Mouse (Mus musculus) WW6 (cell line): ENCODE results near the gene Adh1.

Experiments
- DNase-seq: peaks from one replicate; pipeline ENCODE4 v3.0.0-alpha.2; 2013; ENCODE audit warnings: low read depth, low spot score

Gene Adh1

GRCm38 (mm10) chr3:138240942-138241341 is 19.8 kb upstream of the Adh1 start:
- DNase-seq: no peak

GRCm38 (mm10) chr3:138241371-138241770 is 19.4 kb upstream of the Adh1 start:
- no peak for DNase-seq

GRCm38 (mm10) chr3:138242021-138242726 is 18.6 kb upstream of the Adh1 start:
- no peak for DNase-seq

GRCm38 (mm10) chr3:138242933-138243332 is 17.9 kb upstream of the Adh1 start:
- no peak for DNase-seq

DNA sequence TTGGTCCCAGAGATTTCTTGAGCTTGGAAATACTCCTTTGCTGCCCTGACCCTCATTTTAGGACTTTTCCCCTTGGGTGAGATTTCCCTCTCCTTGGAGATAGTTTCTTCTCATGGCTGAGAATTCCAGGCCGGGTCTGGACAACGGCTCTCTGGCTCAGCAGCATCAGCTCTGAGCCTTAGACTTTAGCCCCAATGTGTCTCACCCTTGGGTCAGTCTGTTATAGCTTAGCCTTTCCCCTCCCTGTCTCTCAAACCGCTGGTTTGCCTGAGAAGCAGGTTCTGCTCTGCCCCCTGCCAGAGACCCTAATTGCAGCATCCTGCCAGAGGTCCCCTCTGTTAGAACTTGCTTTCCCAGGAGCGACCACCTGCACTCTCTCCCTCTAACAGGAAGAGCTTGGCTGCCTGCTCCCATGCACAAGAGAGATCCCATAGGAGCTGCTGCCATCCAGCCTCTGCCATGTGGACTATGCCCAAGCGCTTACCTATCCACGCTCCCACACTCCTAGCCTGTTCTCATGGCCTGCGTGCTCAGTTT is 16.4 kb upstream of the Adh1 start:
- DNase-seq: no peak

DNA sequence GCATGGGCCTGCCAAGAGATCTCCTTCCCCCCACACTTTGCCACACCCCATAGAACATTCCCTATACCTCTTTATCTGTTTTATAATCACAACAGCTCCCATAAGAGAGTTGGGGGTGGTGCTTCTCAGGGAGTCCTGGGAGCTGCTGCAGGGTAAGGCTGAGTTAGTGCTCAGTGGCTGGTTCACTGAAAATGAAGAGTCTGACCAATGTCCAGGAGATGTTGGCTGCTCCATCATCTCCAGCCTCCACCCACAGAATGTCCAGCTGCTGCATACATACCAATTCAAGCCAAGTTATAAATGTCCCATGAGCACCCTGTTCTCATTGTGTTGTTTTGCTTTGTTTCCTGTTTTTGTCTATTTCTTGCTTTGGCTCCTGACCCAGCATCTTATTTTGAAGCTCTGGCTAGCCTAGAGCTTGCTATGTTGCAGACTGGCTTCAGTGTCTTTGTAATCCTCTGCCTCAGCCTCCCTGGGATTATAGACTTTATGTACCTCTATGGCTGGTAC is 14.2 kb upstream of the Adh1 start:
- no peak for DNase-seq

- DNase-seq: no peak
Observed at GRCm38 (mm10) chr3:138247241-138247640, 13.6 kb upstream of the Adh1 start.

GRCm38 (mm10) chr3:138248011-138248410 is 12.8 kb upstream of the Adh1 start:
- no peak for DNase-seq

DNA sequence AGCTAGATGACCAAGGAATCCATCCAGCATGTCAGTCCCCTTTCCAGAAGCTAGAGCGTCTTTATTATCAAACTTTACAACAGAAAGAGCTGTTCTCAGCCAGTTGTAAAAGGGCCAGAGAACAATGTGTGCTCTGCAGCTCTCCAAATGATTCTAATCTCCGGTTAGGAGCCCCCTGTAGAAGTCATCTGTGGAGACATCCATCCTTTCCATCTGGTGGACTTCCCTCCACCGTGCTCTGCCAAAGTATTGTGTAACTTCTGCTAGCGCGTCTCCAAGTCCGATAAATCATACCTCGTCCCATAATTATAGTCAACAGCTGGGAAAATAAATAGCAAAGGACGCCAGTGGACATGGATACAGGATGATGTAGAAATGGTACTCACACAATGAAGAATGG is 12.0 kb upstream of the Adh1 start:
- DNase-seq: no peak

- DNase-seq: no peak
Observed at GRCm38 (mm10) chr3:138251156-138251555, 9.6 kb upstream of the Adh1 start.

DNA sequence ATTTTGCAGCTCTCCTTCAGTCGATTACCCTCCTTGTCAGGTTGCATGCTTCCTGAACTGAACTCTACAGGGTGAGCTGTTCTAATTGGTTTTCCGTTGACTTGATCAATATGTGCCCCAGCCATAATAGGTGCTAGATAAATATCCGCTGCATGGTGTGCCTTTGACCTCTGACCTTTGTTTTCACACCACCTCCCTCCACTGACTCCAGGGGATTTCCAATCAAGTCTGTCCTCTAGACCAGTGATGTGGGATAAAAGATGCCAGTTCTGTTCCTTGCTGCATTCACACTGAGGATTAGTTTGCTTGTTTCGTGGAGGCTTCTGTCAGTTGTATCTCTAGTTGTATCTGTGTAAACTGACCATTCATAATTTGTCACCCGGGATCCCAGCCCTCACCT is 6.6 kb upstream of the Adh1 start:
- no peak for DNase-seq

- no peak for DNase-seq
Observed at GRCm38 (mm10) chr3:138255366-138255765, 5.4 kb upstream of the Adh1 start.

- no peak for DNase-seq
Observed at GRCm38 (mm10) chr3:138255780-138256550, 4.8 kb upstream of the Adh1 start.

DNA sequence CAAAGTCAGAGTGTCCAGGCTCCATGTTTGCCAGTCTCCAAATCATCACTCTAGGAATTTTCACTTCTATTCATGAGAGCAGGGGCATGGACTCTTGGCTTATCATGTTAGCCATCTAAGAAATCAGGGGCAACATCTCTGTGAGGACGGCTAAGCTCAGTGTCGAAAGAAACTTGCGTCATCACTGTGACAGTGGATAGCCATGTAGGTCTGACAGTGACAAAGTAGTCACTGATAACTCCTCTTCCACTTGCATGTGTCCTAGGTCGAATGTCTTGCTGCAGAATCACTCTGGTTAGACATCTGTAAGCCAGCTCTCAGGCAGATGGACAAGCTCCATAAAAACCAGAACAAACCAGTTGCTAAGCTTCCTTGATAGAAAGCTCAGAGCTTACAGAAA is 1.8 kb downstream of the Adh1 start:
- DNase-seq: no peak

- no peak for DNase-seq
Observed at GRCm38 (mm10) chr3:138263154-138263930, 2.6 kb downstream of the Adh1 start.

- DNase-seq: no peak
Observed at GRCm38 (mm10) chr3:138264648-138265047, 3.9 kb downstream of the Adh1 start.

- DNase-seq: no peak
Observed at GRCm38 (mm10) chr3:138270507-138270906, 9.7 kb downstream of the Adh1 start.

- no peak for DNase-seq
Observed at GRCm38 (mm10) chr3:138271297-138271696, 10.5 kb downstream of the Adh1 start.

DNA sequence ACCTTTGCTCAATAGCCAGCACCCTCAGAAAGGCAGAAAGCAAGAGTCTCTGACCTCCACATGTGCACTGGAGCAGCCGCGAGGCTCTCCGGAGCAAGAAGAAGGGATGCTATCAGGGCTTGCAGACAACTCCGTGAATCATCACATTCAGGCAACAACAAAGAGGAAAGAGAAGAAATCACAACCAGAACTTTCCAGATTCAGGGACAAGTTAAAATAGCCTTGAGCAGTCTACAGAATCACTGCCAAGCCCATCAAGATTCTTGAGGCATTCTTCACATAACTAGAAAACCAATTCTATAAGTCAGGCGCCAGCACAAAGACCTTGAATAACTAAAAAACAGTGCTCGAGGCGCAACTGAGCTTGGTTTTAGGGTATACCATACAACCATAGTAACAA is 12.3 kb downstream of the Adh1 start:
- DNase-seq: no peak

DNA sequence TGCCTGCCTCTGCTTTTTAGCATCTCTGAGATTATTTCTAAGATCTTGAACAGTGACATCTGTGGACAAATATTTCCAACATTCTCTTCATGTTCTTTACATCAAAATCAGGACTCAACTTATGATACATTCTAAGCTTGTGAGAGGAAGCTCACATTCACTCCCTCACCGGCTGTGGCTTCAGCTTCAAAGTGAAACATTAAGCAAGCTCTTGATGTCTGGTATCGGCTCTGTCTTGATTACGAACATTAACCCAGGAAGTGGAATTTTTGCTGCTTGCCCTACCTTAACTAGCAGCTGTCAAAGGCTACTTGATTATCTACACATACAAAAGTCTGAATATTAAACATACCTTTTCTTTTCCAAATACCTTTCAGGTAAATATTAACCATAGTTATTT is 14.3 kb downstream of the Adh1 start:
- DNase-seq: no peak

DNA sequence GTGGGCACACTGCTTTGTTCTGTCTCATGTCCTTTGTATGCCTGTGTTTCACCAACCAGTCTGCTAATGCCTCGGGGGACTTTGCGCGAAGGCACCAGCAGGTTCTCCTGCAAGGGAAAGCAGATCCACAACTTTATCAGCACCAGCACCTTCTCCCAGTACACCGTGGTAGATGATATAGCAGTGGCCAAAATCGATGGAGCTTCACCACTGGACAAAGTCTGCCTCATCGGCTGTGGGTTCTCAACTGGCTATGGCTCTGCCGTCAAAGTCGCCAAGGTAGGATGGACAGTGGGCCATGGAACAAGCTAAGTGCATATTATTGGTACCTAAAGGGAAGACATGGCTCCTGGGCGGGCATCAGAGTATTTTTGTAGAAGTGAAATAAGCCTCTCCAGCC is 21.8 kb downstream of the Adh1 start:
- DNase-seq: no peak

DNA sequence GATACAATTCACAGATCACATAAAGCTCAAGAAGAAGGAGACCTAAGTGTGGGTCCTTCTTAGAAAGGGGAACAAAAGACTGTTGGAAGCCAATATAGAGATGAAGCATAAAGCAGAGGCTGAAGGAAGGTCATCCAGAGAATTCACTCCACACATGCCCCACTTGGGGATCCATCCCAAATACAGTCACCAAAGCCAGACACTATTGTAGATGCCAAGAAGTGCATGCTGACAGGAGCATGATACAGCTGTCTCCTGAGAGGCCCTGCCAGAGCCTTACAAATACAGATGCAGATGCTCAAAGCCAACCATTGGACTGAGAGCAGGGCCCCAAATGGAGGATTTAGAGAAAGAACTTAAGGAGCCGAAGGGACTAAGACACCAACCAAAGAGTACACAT is 23.0 kb downstream of the Adh1 start:
- DNase-seq: no peak
